Mouse (Mus musculus) heart, postnatal 0 days (tissue): ENCODE measurements around the gene Olfr736. TPM values are rescaled to one million over a fixed set of nuclear protein-coding genes. Genes with fewer than 3 reads are reported as not detected.

Experiments used
- ATAC-seq: fragments of 200-750 bp; cut with Nextera tagmentation; 2 replicates; pipeline ENCODE4 v1.8.0; 2017; ENCODE audit warnings: low read depth, moderate number of reproducible peaks, moderate library complexity; ENCODE audit not compliant: insufficient read depth
- DNase-seq: peaks from one replicate; pipeline ENCODE4 v3.0.0-alpha.2; 2016; ENCODE audit warnings: low spot score
- H3K27ac ChIP-seq: fragments of 300-500 bp; sonication (generic); 2 replicates; pipeline ENCODE4 v1.5.1; 2014; ENCODE audit warnings: low read depth, mild to moderate bottlenecking
- H3K27me3 ChIP-seq: fragments of 300-500 bp; sonication (generic); 2 replicates; pipeline ENCODE4 v1.6.1; 2014; ENCODE audit warnings: low read length, mixed read lengths; ENCODE audit not compliant: control insufficient read depth, insufficient read depth
- H3K36me3 ChIP-seq: fragments of 300-500 bp; sonication (generic); replicated peaks from 2 replicates; pipeline ENCODE4 v1.6.1; 2014; ENCODE audit warnings: low read length, mixed read lengths; ENCODE audit not compliant: control insufficient read depth, insufficient read depth
- H3K4me1 ChIP-seq: fragments of 300-500 bp; sonication (generic); 2 replicates; pipeline ENCODE4 v1.6.1; 2014; ENCODE audit warnings: antibody characterized with exemption; ENCODE audit not compliant: control insufficient read depth, insufficient read depth
- H3K4me2 ChIP-seq: fragments of 300-500 bp; sonication (generic); 2 replicates; pipeline ENCODE4 v1.6.1; 2014; ENCODE audit warnings: low read depth, mild to moderate bottlenecking, low read length, moderate library complexity
- H3K4me3 ChIP-seq: fragments of 300-500 bp; sonication (generic); 2 replicates; pipeline ENCODE4 v1.5.1; 2014; ENCODE audit warnings: low read depth, low read length
- H3K9ac ChIP-seq: fragments of 300-500 bp; sonication (generic); replicated peaks from 2 replicates; pipeline ENCODE4 v1.6.1; 2014; ENCODE audit warnings: low read depth, low read length, mixed read lengths
- H3K9me3 ChIP-seq: fragments of 300-500 bp; sonication (generic); replicated peaks from 2 replicates; pipeline ENCODE4 v1.6.1; 2016; ENCODE audit warnings: low read length; ENCODE audit not compliant: control insufficient read depth
- CTCF ChIP-seq: IDR thresholded peaks from 2 replicates; pipeline ENCODE4 v1.5.1; 2016; ENCODE audit warnings: antibody characterized with exemption, control low read depth, low read depth
- EP300 ChIP-seq: IDR thresholded peaks from 2 replicates; pipeline ENCODE4 v1.6.1; 2016; ENCODE audit warnings: antibody characterized with exemption, low read depth
- WGBS: fragments of 180-500 bp; shearing (Covaris S2); extraction: QIAGEN DNeasy Blood & Tissue Kit; methylation state at CpG from one replicate; pipeline ENCODE4 v1.1.7; 2014; 5-methylcytosine and 5-hydroxymethylcytosine counted together
- polyA plus RNA-seq: library from polyadenylated mRNA; unstranded; fragments of >200 nt; fragmentation: Nextera tagmentation; extraction: Ambion mirVana; gene quantifications from 2 replicates; pipeline ENCODE4 v1.2.1, GENCODE M21; 2015
- total RNA-seq: library from RNA; depleted of rRNA; stranded (reverse); fragments of >200 nt; gene quantifications from 2 replicates; pipeline ENCODE4 v1.2.3, GENCODE M21; 2014; ENCODE audit warnings: low replicate concordance; rRNA removed

Olfr736 gene
- total and polyA plus RNA-seq, 2 experiments from 2014 or later, result not detected

GRCm38 (mm10) chr14:50363561-50363960, 17.4 kb upstream of the Olfr736 start:
- H3K36me3 ChIP-seq, result no peaks in the 10 kb centered on the region
- H3K27ac ChIP-seq, result no peak overlapping the region
- DNase-seq, result no peak
- no peak for ATAC-seq
- WGBS, result 81% methylated on average over 2 of the region's 2 CpGs
- no peak overlapping the region for H3K4me2 ChIP-seq
- no peak for TF ChIP-seq EP300
- TF ChIP-seq CTCF, result no peak
- H3K9ac ChIP-seq, result no peak overlapping the region
- no peak overlapping the region for H3K4me3 ChIP-seq
- H3K4me1 ChIP-seq, result no peaks in the 10 kb centered on the region
- H3K27me3 ChIP-seq, result no peaks in the 10 kb centered on the region
- H3K9me3 ChIP-seq, result no peaks in the 10 kb centered on the region

DNA sequence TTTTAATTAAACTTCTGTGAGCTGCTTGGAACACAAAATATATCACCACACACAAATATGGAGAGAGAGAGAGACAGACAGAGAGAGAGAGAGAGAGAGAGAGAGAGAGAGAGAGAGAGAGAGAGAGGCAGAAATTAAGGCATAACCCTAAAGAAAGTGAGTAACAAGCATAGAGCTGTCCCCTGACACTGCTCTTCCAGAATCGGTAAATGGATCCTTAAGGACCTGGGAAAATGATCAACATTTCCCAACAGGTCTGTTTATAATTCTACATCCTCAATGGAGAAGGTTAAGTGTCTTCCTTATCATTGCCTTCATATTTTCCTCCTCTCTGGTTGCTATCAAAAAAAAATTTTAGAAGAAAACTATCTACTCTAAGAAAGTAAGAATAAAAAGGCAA, 26.3 kb downstream of the Olfr736 start, which contains the start of gene Olfr738:
Gene Olfr738, plus strand, starts transcription at position 301 of the 400 bp plus-strand sequence.
- TF ChIP-seq CTCF (no peak), EP300 (no peak)
- DNase-seq (no peak), ATAC-seq (no peak)
- Histone ChIP-seq H3K4me2 (no peak within 1 kb of the TSS), H3K9me3 (no peaks in the 10 kb centered on the region), H3K4me3 (no peak within 1 kb of the TSS), H3K27ac (no peak within 1 kb of the TSS), H3K36me3 (no peaks in the 10 kb centered on the region), H3K9ac (no peak within 1 kb of the TSS), H3K4me1 (no peaks in the 10 kb centered on the region), H3K27me3 (no peaks in the 10 kb centered on the region)
- WGBS, result 79% methylated on average over 1 of the region's 1 CpGs

- Histone ChIP-seq H3K9me3 (no peaks in the 10 kb centered on the region), H3K36me3 (no peaks in the 10 kb centered on the region), H3K4me3 (no peak within 1 kb of the TSS), H3K9ac (no peak within 1 kb of the TSS), H3K4me1 (no peaks in the 10 kb centered on the region), H3K4me2 (no peak within 1 kb of the TSS), H3K27me3 (no peaks in the 10 kb centered on the region), H3K27ac (no peak within 1 kb of the TSS)
- ATAC-seq (no peak), DNase-seq (no peak)
- whole genome bisulfite sequencing, result 55% methylated on average over 2 of the region's 2 CpGs
- no peak for TF ChIP-seq CTCF
- no peak for TF ChIP-seq EP300
Observed at GRCm38 (mm10) chr14:50418326-50418725, 37.4 kb downstream of the Olfr736 start, which contains the start of gene Olfr739. Gene Olfr739 (plus strand): TSS chr14:50418626.

Other genes with a start within 250 kb of the Olfr736 start
- not detected in 2 replicates for gene Olfr728, start 238.5 kb upstream of the Olfr736 start, total RNA-seq
- gene Olfr728, start 238.5 kb upstream of the Olfr736 start, polyA plus RNA-seq, result not detected in 2 replicates
- not detected in 2 replicates for gene Olfr729, start 228.3 kb upstream of the Olfr736 start, total RNA-seq
- gene Olfr729, start 228.3 kb upstream of the Olfr736 start, polyA plus RNA-seq, result not detected in 2 replicates
- not detected in 2 replicates for gene Olfr730, start 193.0 kb upstream of the Olfr736 start, total RNA-seq
- not detected in 2 replicates for gene Olfr730, start 193.0 kb upstream of the Olfr736 start, polyA plus RNA-seq
- gene Olfr731, start 139.3 kb upstream of the Olfr736 start, total RNA-seq, result not detected in 2 replicates
- gene Olfr731, start 139.3 kb upstream of the Olfr736 start, polyA plus RNA-seq, result not detected in 2 replicates
- not detected in 2 replicates for gene Olfr732, start 97.0 kb upstream of the Olfr736 start, total RNA-seq
- gene Olfr732, start 97.0 kb upstream of the Olfr736 start, polyA plus RNA-seq, result not detected in 2 replicates
- gene Olfr733, start 79.6 kb upstream of the Olfr736 start, total RNA-seq, result not detected in 2 replicates
- not detected in 2 replicates for gene Olfr733, start 79.6 kb upstream of the Olfr736 start, polyA plus RNA-seq
- gene Olfr734, start 54.4 kb upstream of the Olfr736 start, total RNA-seq, result not detected in 2 replicates
- gene Olfr734, start 54.4 kb upstream of the Olfr736 start, polyA plus RNA-seq, result not detected in 2 replicates
- gene Olfr735, start 32.3 kb upstream of the Olfr736 start, total RNA-seq, result not detected in 2 replicates
- not detected in 2 replicates for gene Olfr735, start 32.3 kb upstream of the Olfr736 start, polyA plus RNA-seq
- not detected in 2 replicates for gene Tlr11, start 23.2 kb upstream of the Olfr736 start, total RNA-seq
- gene Tlr11, start 23.2 kb upstream of the Olfr736 start, polyA plus RNA-seq, result not detected in 2 replicates
- not detected in 2 replicates for gene Olfr738, start 26.4 kb downstream of the Olfr736 start, total RNA-seq
- gene Olfr738, start 26.4 kb downstream of the Olfr736 start, polyA plus RNA-seq, result not detected in 2 replicates
- gene Olfr739, start 37.5 kb downstream of the Olfr736 start, total RNA-seq, result not detected in 2 replicates
- not detected in 2 replicates for gene Olfr739, start 37.5 kb downstream of the Olfr736 start, polyA plus RNA-seq
- not detected in 2 replicates for gene Olfr740, start 64.4 kb downstream of the Olfr736 start, total RNA-seq
- gene Olfr740, start 64.4 kb downstream of the Olfr736 start, polyA plus RNA-seq, result not detected in 2 replicates
- gene Olfr741, start 91.6 kb downstream of the Olfr736 start, total RNA-seq, result not detected in 2 replicates
- not detected in 2 replicates for gene Olfr741, start 91.6 kb downstream of the Olfr736 start, polyA plus RNA-seq
- gene Olfr742, start 122.4 kb downstream of the Olfr736 start, total RNA-seq, result not detected in 2 replicates
- not detected in 2 replicates for gene Olfr742, start 122.4 kb downstream of the Olfr736 start, polyA plus RNA-seq
- not detected in 2 replicates for gene Olfr743, start 140.7 kb downstream of the Olfr736 start, total RNA-seq
- not detected in 2 replicates for gene Olfr743, start 140.7 kb downstream of the Olfr736 start, polyA plus RNA-seq
- not detected in 2 replicates for gene Olfr744, start 233.7 kb downstream of the Olfr736 start, total RNA-seq
- gene Olfr744, start 233.7 kb downstream of the Olfr736 start, polyA plus RNA-seq, result not detected in 2 replicates